Mouse (Mus musculus): ENCODE measurements at regions not wholly inside any gene's neighbourhood (a gene's known extent, or its start where the extent isn't known, plus 50 kb on each side); places are given as distances from the start of the nearest gene placed in this dataset.

DNA sequence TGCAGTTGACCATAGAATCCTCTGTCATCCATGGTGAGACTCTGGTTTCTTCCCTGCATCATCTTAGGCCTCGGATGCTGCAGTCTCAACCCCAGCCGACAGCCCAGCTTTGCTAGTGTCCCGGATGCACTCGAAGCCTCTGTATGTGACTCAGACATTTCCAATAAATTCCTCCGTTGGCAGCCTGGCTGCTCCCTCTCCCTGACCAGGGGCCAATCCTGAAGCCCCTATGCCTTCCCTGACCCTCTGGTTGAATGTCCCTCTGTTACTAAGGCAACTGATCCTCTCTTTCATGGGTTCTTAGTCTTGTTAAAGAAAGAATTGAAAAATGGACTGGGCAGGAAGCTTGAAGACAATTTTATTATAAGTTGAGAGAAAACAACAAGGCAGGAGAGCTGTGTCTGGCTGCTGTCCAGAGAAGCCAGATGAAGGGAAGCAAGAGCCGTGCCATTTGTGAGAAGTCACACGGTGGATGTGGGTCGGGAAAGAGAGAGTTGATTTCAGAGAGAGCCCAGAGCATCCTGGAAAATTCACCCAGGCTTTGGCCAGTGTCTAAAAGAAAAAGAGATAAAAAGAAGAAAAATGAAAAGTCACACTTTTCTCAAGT, 131.2 kb downstream of the Matn1 start:
- H3K27ac ChIP-seq (ENCODE audit: low read depth, low read length), result no peak overlapping the region
- peaks cover 4% of the 10 kb centered on the region for H3K4me1 ChIP-seq (replicated peaks; ENCODE audit: control insufficient read depth, insufficient read depth, low read length)
- no peak overlapping the region for H3K4me2 ChIP-seq (replicated peaks; ENCODE audit: low read depth, low read length)
- DNase-seq (ENCODE audit: low spot score) (no peak), ATAC-seq (ENCODE audit: low FRiP score) (no peak)
- no peak overlapping the region for H3K4me3 ChIP-seq (ENCODE audit: low read depth, low read length)
- no peaks in the 10 kb centered on the region for H3K36me3 ChIP-seq (ENCODE audit: control insufficient read depth, insufficient read depth, low read length)
- no peak overlapping the region for H3K9ac ChIP-seq (ENCODE audit: low read depth, low read length)
- WGBS, result 62% methylated on average over 8 of the region's 8 CpGs
- H3K27me3 ChIP-seq (ENCODE audit: control insufficient read depth, insufficient read depth, low read length), result no peaks in the 10 kb centered on the region
- no peaks in the 10 kb centered on the region for H3K9me3 ChIP-seq (ENCODE audit: control insufficient read depth, low read length)

- Histone ChIP-seq H3K27me3 (ENCODE audit: control insufficient read depth, insufficient read depth, low read length) (no peaks in the 10 kb centered on the region), H3K4me3 (ENCODE audit: low read depth, low read length) (no peak overlapping the region), H3K9me3 (ENCODE audit: control insufficient read depth, low read length) (no peaks in the 10 kb centered on the region), H3K9ac (ENCODE audit: low read depth, low read length) (no peak overlapping the region), H3K27ac (ENCODE audit: low read depth, low read length) (no peak overlapping the region), H3K36me3 (ENCODE audit: control insufficient read depth, insufficient read depth, low read length) (no peaks in the 10 kb centered on the region), H3K4me1 (replicated peaks; ENCODE audit: control insufficient read depth, insufficient read depth, low read length) (peaks cover 4% of the 10 kb centered on the region), H3K4me2 (replicated peaks; ENCODE audit: low read depth, low read length) (no peak overlapping the region)
- ATAC-seq (ENCODE audit: low FRiP score) (no peak), DNase-seq (ENCODE audit: low spot score) (no peak)
- WGBS, result 58% methylated on average over 3 of the region's 3 CpGs
Measured at GRCm38 (mm10) chr4:131076628-131077027, 132.4 kb downstream of the Matn1 start.

DNA sequence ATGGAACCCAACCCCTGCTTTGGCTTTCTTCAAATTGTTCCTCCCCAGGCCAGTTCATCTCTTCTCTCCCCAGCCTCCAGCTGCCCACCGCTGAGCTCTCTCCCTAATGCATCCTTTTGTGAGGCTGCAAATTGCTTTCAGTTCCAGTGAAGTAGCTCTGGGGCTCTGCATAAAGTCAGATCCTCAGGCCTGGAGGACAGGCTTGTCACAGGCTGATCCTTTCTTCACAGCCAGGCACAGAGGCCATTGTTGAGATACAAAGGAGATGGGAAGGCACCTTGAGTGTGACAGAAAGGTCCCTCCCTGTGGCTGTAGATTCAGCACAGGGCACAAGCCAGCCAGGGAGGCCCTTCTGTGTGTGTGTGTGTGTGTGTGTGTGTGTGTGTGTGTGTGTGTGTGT, 135.9 kb downstream of the Matn1 start:
- H3K27me3 ChIP-seq (ENCODE audit: control insufficient read depth, insufficient read depth, low read length), result no peaks in the 10 kb centered on the region
- H3K4me1 ChIP-seq (replicated peaks; ENCODE audit: control insufficient read depth, insufficient read depth, low read length), result peaks cover 4% of the 10 kb centered on the region
- no peaks in the 10 kb centered on the region for H3K36me3 ChIP-seq (ENCODE audit: control insufficient read depth, insufficient read depth, low read length)
- ATAC-seq (ENCODE audit: low FRiP score) (no peak), DNase-seq (ENCODE audit: low spot score) (no peak)
- H3K27ac ChIP-seq (ENCODE audit: low read depth, low read length), result peak overlapping the region; percentile 59; the same call in 1 of the 2 replicates
- no peak overlapping the region for H3K4me3 ChIP-seq (ENCODE audit: low read depth, low read length)
- no peaks in the 10 kb centered on the region for H3K9me3 ChIP-seq (ENCODE audit: control insufficient read depth, low read length)
- no peak overlapping the region for H3K9ac ChIP-seq (ENCODE audit: low read depth, low read length)
- WGBS, result 19% methylated on average over 1 of the region's 1 CpGs
- H3K4me2 ChIP-seq (replicated peaks; ENCODE audit: low read depth, low read length), result no peak overlapping the region

GRCm38 (mm10) chr4:131083405-131083804, 139.2 kb downstream of the Matn1 start:
- Histone ChIP-seq H3K36me3 (ENCODE audit: control insufficient read depth, insufficient read depth, low read length) (no peaks in the 10 kb centered on the region), H3K4me3 (ENCODE audit: low read depth, low read length) (no peak overlapping the region), H3K4me2 (replicated peaks; ENCODE audit: low read depth, low read length) (no peak overlapping the region), H3K9me3 (ENCODE audit: control insufficient read depth, low read length) (no peaks in the 10 kb centered on the region), H3K4me1 (replicated peaks; ENCODE audit: control insufficient read depth, insufficient read depth, low read length) (peaks cover 4% of the 10 kb centered on the region), H3K27me3 (ENCODE audit: control insufficient read depth, insufficient read depth, low read length) (no peaks in the 10 kb centered on the region), H3K27ac (ENCODE audit: low read depth, low read length) (no peak overlapping the region), H3K9ac (ENCODE audit: low read depth, low read length) (no peak overlapping the region)
- ATAC-seq (ENCODE audit: low FRiP score) (no peak), DNase-seq (ENCODE audit: low spot score) (no peak)
- WGBS, result 43% methylated on average over 3 of the region's 3 CpGs

DNA sequence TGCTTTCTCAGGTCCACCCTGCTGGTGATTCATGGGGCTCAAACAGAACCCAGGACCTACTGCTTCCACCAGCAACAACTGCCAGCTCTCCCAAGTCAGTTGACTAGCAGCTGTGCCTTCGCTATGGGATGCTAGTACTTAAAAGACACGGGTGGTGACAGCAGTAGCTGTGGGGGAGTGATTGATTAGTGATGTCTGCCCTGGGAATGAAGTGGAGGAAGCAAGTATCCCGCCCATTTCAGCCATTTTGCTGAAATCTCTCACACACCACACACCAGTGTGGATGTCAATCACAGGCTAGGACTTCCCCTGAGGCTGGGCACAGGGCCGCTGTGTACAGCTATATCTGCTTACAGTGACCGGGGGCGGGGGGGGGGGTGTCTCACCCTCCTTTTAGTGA, 153.2 kb downstream of the Matn1 start:
- DNase-seq (ENCODE audit: low spot score) (peak; percentile 34), ATAC-seq (ENCODE audit: low FRiP score) (no peak; the same call in 1 of the 2 replicates)
- H3K4me2 ChIP-seq (replicated peaks; ENCODE audit: low read depth, low read length), result no peak overlapping the region
- H3K9me3 ChIP-seq (ENCODE audit: control insufficient read depth, low read length), result no peaks in the 10 kb centered on the region
- H3K4me3 ChIP-seq (ENCODE audit: low read depth, low read length), result no peak overlapping the region
- H3K27ac ChIP-seq (ENCODE audit: low read depth, low read length), result no peak overlapping the region
- H3K9ac ChIP-seq (ENCODE audit: low read depth, low read length), result no peak overlapping the region
- no peaks in the 10 kb centered on the region for H3K36me3 ChIP-seq (ENCODE audit: control insufficient read depth, insufficient read depth, low read length)
- H3K27me3 ChIP-seq (ENCODE audit: control insufficient read depth, insufficient read depth, low read length), result no peaks in the 10 kb centered on the region; the same call in 1 of the 2 replicates
- 37% methylated on average over 6 of the region's 6 CpGs for WGBS
- no peaks in the 10 kb centered on the region for H3K4me1 ChIP-seq (replicated peaks; ENCODE audit: control insufficient read depth, insufficient read depth, low read length)

GRCm38 (mm10) chr4:131100093-131100795, 156.1 kb downstream of the Matn1 start:
- Histone ChIP-seq H3K27me3 (ENCODE audit: control insufficient read depth, insufficient read depth, low read length) (no peaks in the 10 kb centered on the region; the same call in 1 of the 2 replicates), H3K4me3 (ENCODE audit: low read depth, low read length) (no peak overlapping the region), H3K4me2 (replicated peaks; ENCODE audit: low read depth, low read length) (peak overlapping the region; percentile 19), H3K36me3 (ENCODE audit: control insufficient read depth, insufficient read depth, low read length) (no peaks in the 10 kb centered on the region), H3K9ac (ENCODE audit: low read depth, low read length) (no peak overlapping the region), H3K4me1 (replicated peaks; ENCODE audit: control insufficient read depth, insufficient read depth, low read length) (no peaks in the 10 kb centered on the region), H3K27ac (ENCODE audit: low read depth, low read length) (no peak overlapping the region), H3K9me3 (ENCODE audit: control insufficient read depth, low read length) (no peaks in the 10 kb centered on the region)
- 34% methylated on average over 10 of the region's 10 CpGs for WGBS
- no peak for ATAC-seq (ENCODE audit: low FRiP score)
- peak; percentile 61 for DNase-seq (ENCODE audit: low spot score)

DNA sequence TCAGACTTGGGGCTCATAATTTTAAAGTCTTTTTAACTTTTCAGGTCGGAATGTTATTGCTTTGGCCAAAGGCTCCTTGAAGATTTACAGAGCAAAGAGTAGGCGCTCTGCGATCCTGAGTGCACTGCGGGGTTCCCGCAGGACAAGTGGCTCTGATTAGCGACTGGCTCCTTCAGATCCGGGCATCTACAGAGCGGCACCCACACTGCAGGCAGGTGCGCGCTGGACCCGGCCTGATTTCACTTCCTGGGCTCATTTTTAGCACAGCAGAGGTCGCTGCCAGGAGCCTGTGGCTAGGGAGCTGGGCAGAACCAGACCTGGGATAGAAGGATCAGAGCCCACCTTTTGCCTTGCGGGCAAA, 156.6 kb downstream of the Matn1 start:
- H3K4me3 ChIP-seq (ENCODE audit: low read depth, low read length), result no peak overlapping the region
- H3K27ac ChIP-seq (ENCODE audit: low read depth, low read length), result no peak overlapping the region
- peak overlapping the region; percentile 19 for H3K4me2 ChIP-seq (replicated peaks; ENCODE audit: low read depth, low read length)
- 17% methylated on average over 13 of the region's 13 CpGs for WGBS
- H3K9ac ChIP-seq (ENCODE audit: low read depth, low read length), result no peak overlapping the region
- ATAC-seq (ENCODE audit: low FRiP score) (no peak), DNase-seq (ENCODE audit: low spot score) (no peak)
- H3K36me3 ChIP-seq (ENCODE audit: control insufficient read depth, insufficient read depth, low read length), result no peaks in the 10 kb centered on the region
- no peaks in the 10 kb centered on the region; the same call in 1 of the 2 replicates for H3K27me3 ChIP-seq (ENCODE audit: control insufficient read depth, insufficient read depth, low read length)
- H3K4me1 ChIP-seq (replicated peaks; ENCODE audit: control insufficient read depth, insufficient read depth, low read length), result no peaks in the 10 kb centered on the region
- no peaks in the 10 kb centered on the region for H3K9me3 ChIP-seq (ENCODE audit: control insufficient read depth, low read length)

GRCm38 (mm10) chr4:131102163-131102562, 158.0 kb downstream of the Matn1 start:
- WGBS, result 65% methylated on average over 4 of the region's 4 CpGs
- H3K36me3 ChIP-seq (ENCODE audit: control insufficient read depth, insufficient read depth, low read length), result no peaks in the 10 kb centered on the region
- H3K27me3 ChIP-seq (ENCODE audit: control insufficient read depth, insufficient read depth, low read length), result no peaks in the 10 kb centered on the region; the same call in 1 of the 2 replicates
- ATAC-seq (ENCODE audit: low FRiP score) (no peak), DNase-seq (ENCODE audit: low spot score) (no peak)
- no peak overlapping the region for H3K4me3 ChIP-seq (ENCODE audit: low read depth, low read length)
- H3K4me2 ChIP-seq (replicated peaks; ENCODE audit: low read depth, low read length), result no peak overlapping the region
- no peaks in the 10 kb centered on the region for H3K9me3 ChIP-seq (ENCODE audit: control insufficient read depth, low read length)
- H3K27ac ChIP-seq (ENCODE audit: low read depth, low read length), result no peak overlapping the region
- no peaks in the 10 kb centered on the region; the same call in 1 of the 2 replicates for H3K4me1 ChIP-seq (replicated peaks; ENCODE audit: control insufficient read depth, insufficient read depth, low read length)
- no peak overlapping the region for H3K9ac ChIP-seq (ENCODE audit: low read depth, low read length)

Data from hindbrain, embryonic 11.5 days (tissue).